Mouse (Mus musculus): Measurements from ENCODE around the gene Tnfrsf11a. TPM values are rescaled to one million over a fixed set of nuclear protein-coding genes. Genes with fewer than 3 reads are reported as not detected.
"Not testable (repeated sequence)": the region's sequence is repeated elsewhere in the genome, so short reads cannot be mapped to it uniquely, and the experiment has no call there.

Gene Tnfrsf11a
- polyA plus RNA-seq, 1 experiment: 3.1 TPM

GRCm38 (mm10) chr1:105765586-105765985, 14.9 kb upstream of the Tnfrsf11a start:
- Histone ChIP-seq H3K4me1 (ENCODE audit: control insufficient read depth, insufficient read depth, insufficient read length) (no peaks in the 10 kb centered on the region; the same call in 1 of the 2 replicates), H3K36me3 (ENCODE audit: control insufficient read depth, insufficient read depth, low read length) (no peaks in the 10 kb centered on the region), H3K27me3 (ENCODE audit: control insufficient read depth, insufficient read depth, low read length) (no peaks in the 10 kb centered on the region), H3K4me3 (ENCODE audit: extremely low read depth, insufficient read depth, insufficient read length) (no peak overlapping the region), H3K27ac (ENCODE audit: insufficient read depth, low read length) (no peak overlapping the region)
- TF ChIP-seq POLR2A (IDR thresholded peaks at IDR 0.05; ENCODE audit: low read depth, low read length): no peak
- no peak for TF ChIP-seq CTCF (IDR thresholded peaks at IDR 0.05; ENCODE audit: extremely low read depth, insufficient read depth, insufficient read length, insufficient replicate concordance)
- WGBS: 93% methylated on average over 8 of the region's 8 CpGs
- DNase-seq (ENCODE audit: low read depth in 1 of 2, low spot score in 2 of 2): no peak

GRCm38 (mm10) chr1:105766099-105766498, 14.4 kb upstream of the Tnfrsf11a start:
- H3K4me1 ChIP-seq (ENCODE audit: control insufficient read depth, insufficient read depth, insufficient read length); DNase-seq (ENCODE audit: low read depth in 1 of 2, low spot score in 2 of 2); H3K4me3 ChIP-seq (ENCODE audit: extremely low read depth, insufficient read depth, insufficient read length); H3K27ac ChIP-seq (ENCODE audit: insufficient read depth, low read length); H3K27me3 ChIP-seq (ENCODE audit: control insufficient read depth, insufficient read depth, low read length); H3K36me3 ChIP-seq (ENCODE audit: control insufficient read depth, insufficient read depth, low read length): not testable (repeated sequence)
- WGBS: 88% methylated on average over 9 of the region's 9 CpGs

- no peaks in the 10 kb centered on the region; the same call in 1 of the 2 replicates for H3K4me1 ChIP-seq (ENCODE audit: control insufficient read depth, insufficient read depth, insufficient read length)
- no peaks in the 10 kb centered on the region for H3K36me3 ChIP-seq (ENCODE audit: control insufficient read depth, insufficient read depth, low read length)
- H3K27ac ChIP-seq (ENCODE audit: insufficient read depth, low read length): no peak overlapping the region
- no peak for DNase-seq (ENCODE audit: low read depth in 1 of 2, low spot score in 2 of 2)
- no peak overlapping the region for H3K4me3 ChIP-seq (ENCODE audit: extremely low read depth, insufficient read depth, insufficient read length)
- H3K27me3 ChIP-seq (ENCODE audit: control insufficient read depth, insufficient read depth, low read length): no peaks in the 10 kb centered on the region
- TF ChIP-seq CTCF (IDR thresholded peaks at IDR 0.05; ENCODE audit: extremely low read depth, insufficient read depth, insufficient read length, insufficient replicate concordance) (no peak), POLR2A (IDR thresholded peaks at IDR 0.05; ENCODE audit: low read depth, low read length) (no peak)
- WGBS: 82% methylated on average over 2 of the region's 2 CpGs
These were observed 12.1 kb upstream of the Tnfrsf11a start for GRCm38 (mm10) chr1:105768397-105768796.

GRCm38 (mm10) chr1:105770685-105771084, 9.8 kb upstream of the Tnfrsf11a start:
- WGBS: 86% methylated on average over 2 of the region's 2 CpGs
- H3K27ac ChIP-seq (ENCODE audit: insufficient read depth, low read length): no peak overlapping the region
- TF ChIP-seq POLR2A (IDR thresholded peaks at IDR 0.05; ENCODE audit: low read depth, low read length): no peak
- TF ChIP-seq CTCF (IDR thresholded peaks at IDR 0.05; ENCODE audit: extremely low read depth, insufficient read depth, insufficient read length, insufficient replicate concordance): no peak

GRCm38 (mm10) chr1:105776426-105776825, 4.1 kb upstream of the Tnfrsf11a start:
- Histone ChIP-seq H3K27me3 (ENCODE audit: control insufficient read depth, insufficient read depth, low read length) (peaks cover 2% of the 10 kb centered on the region), H3K4me3 (ENCODE audit: extremely low read depth, insufficient read depth, insufficient read length) (no peak overlapping the region), H3K36me3 (ENCODE audit: control insufficient read depth, insufficient read depth, low read length) (no peaks in the 10 kb centered on the region), H3K27ac (ENCODE audit: insufficient read depth, low read length) (no peak overlapping the region), H3K4me1 (ENCODE audit: control insufficient read depth, insufficient read depth, insufficient read length) (peaks cover 7% of the 10 kb centered on the region)
- TF ChIP-seq POLR2A (IDR thresholded peaks at IDR 0.05; ENCODE audit: low read depth, low read length) (no peak), CTCF (IDR thresholded peaks at IDR 0.05; ENCODE audit: extremely low read depth, insufficient read depth, insufficient read length, insufficient replicate concordance) (no peak)
- no peak for DNase-seq (ENCODE audit: low read depth in 1 of 2, low spot score in 2 of 2)
- WGBS: 80% methylated on average over 4 of the region's 4 CpGs

More at GRCm38 (mm10) chr1:105770685-105771084, 9.8 kb upstream of the Tnfrsf11a start:
- DNase-seq (ENCODE audit: low read depth in 1 of 2, low spot score in 2 of 2): no peak
- Histone ChIP-seq H3K4me1 (ENCODE audit: control insufficient read depth, insufficient read depth, insufficient read length) (no peaks in the 10 kb centered on the region), H3K4me3 (ENCODE audit: extremely low read depth, insufficient read depth, insufficient read length) (no peak overlapping the region), H3K27me3 (ENCODE audit: control insufficient read depth, insufficient read depth, low read length) (no peaks in the 10 kb centered on the region), H3K36me3 (ENCODE audit: control insufficient read depth, insufficient read depth, low read length) (no peaks in the 10 kb centered on the region)

GRCm38 (mm10) chr1:105780079-105780456, 450 bp upstream of the Tnfrsf11a start:
- H3K27me3 ChIP-seq (ENCODE audit: control insufficient read depth, insufficient read depth, low read length): peaks cover 3% of the 10 kb centered on the region
- TF ChIP-seq CTCF (IDR thresholded peaks at IDR 0.05; ENCODE audit: extremely low read depth, insufficient read depth, insufficient read length, insufficient replicate concordance) (no peak), POLR2A (IDR thresholded peaks at IDR 0.05; ENCODE audit: low read depth, low read length) (no peak)
- DNase-seq (ENCODE audit: low read depth in 1 of 2, low spot score in 2 of 2): no peak
- H3K4me3 ChIP-seq (ENCODE audit: extremely low read depth, insufficient read depth, insufficient read length): peak overlapping the region; percentile 34
- peaks cover 7% of the 10 kb centered on the region for H3K4me1 ChIP-seq (ENCODE audit: control insufficient read depth, insufficient read depth, insufficient read length)
- no peaks in the 10 kb centered on the region for H3K36me3 ChIP-seq (ENCODE audit: control insufficient read depth, insufficient read depth, low read length)
- no peak overlapping the region for H3K27ac ChIP-seq (ENCODE audit: insufficient read depth, low read length)
- 25% methylated on average over 12 of the region's 12 CpGs for WGBS

GRCm38 (mm10) chr1:105781391-105782146, 1.1 kb downstream of the Tnfrsf11a start:
- peaks cover 7% of the 10 kb centered on the region for H3K4me1 ChIP-seq (ENCODE audit: control insufficient read depth, insufficient read depth, insufficient read length)
- peaks cover 3% of the 10 kb centered on the region for H3K27me3 ChIP-seq (ENCODE audit: control insufficient read depth, insufficient read depth, low read length)
- no peak for TF ChIP-seq CTCF (IDR thresholded peaks at IDR 0.05; ENCODE audit: extremely low read depth, insufficient read depth, insufficient read length, insufficient replicate concordance)

More at GRCm38 (mm10) chr1:105781391-105782146, 1.1 kb downstream of the Tnfrsf11a start:
- no peak for DNase-seq (ENCODE audit: low read depth in 1 of 2, low spot score in 2 of 2)
- WGBS: 36% methylated on average over 12 of the region's 12 CpGs
- H3K36me3 ChIP-seq (ENCODE audit: control insufficient read depth, insufficient read depth, low read length): no peaks in the 10 kb centered on the region
- H3K27ac ChIP-seq (ENCODE audit: insufficient read depth, low read length): no peak overlapping the region
- peak overlapping the region; percentile 55; the same call in 1 of the 2 replicates for H3K4me3 ChIP-seq (ENCODE audit: extremely low read depth, insufficient read depth, insufficient read length)
